Mouse (Mus musculus) adrenal gland, postnatal 10 days (tissue): ENCODE measurements around the gene Bphl. TPM values are rescaled to one million over a fixed set of nuclear protein-coding genes. Genes with fewer than 3 reads are reported as not detected.

ENCODE experiments used
- total RNA-seq, 2 experiments: library from RNA; stranded (reverse); gene quantifications; 2 replicates each; pipeline ENCODE4 v1.2.3; 2021

Gene Bphl
- total RNA-seq, 2 experiments from 2014 or later: 78.6 to 78.9 TPM

Other genes with a start within 250 kb of the Bphl start
- gene Serpinb6e, start 194.2 kb upstream of the Bphl start, total RNA-seq: not detected
- gene Serpinb6c, start 131.9 kb upstream of the Bphl start, total RNA-seq: under 1 TPM in 1 of 2 experiments, not detected in 1; 0.39 TPM
- 10 to 100 TPM; 32.2 to 42.3 TPM for gene Nqo2, start 72.9 kb upstream of the Bphl start, total RNA-seq
- 10 to 100 TPM; 27.4 to 27.7 TPM for gene Ripk1, start 35.2 kb upstream of the Bphl start, total RNA-seq
- gene Serpinb6a, start 34.8 kb upstream of the Bphl start, total RNA-seq: 100 to 1,000 TPM; 157 to 176 TPM
- gene Tubb2a, start 40.4 kb downstream of the Bphl start, total RNA-seq: 10 to 100 TPM; 68.6 to 90.0 TPM
- gene Tubb2b, start 92.9 kb downstream of the Bphl start, total RNA-seq: 10 to 100 TPM; 24.9 to 61.2 TPM
- gene Psmg4, start 125.4 kb downstream of the Bphl start, total RNA-seq: 10 to 100 TPM; 35.4 to 43.9 TPM